17 mouse cellular contexts compared by ENCODE assay signal in genomic region chr15:6431777-6432176, GRCm38 (mm10). TPM values are rescaled to one million over a fixed set of nuclear protein-coding genes. Genes with fewer than 3 reads are reported as not detected.
DNase-seq lines count a peak whose midpoint lies in the region; ATAC-seq and TF ChIP-seq lines count a peak whose summit lies in the region.
"Had no signal": no experiment of that assay in that cellular context is flagged by ENCODE, and none has a peak within 500 bp of the region (broad histone marks: within the 10 kb centered on the region; RNA-seq: fewer than 3 reads in every experiment).

No protein-coding gene starts in this region.

- H3K9ac ChIP-seq in kidney, embryonic 15.5 days = no peak overlapping the region
- no peak overlapping the region for H3K9ac ChIP-seq in midbrain, embryonic 16.5 days (ENCODE audit: low read depth, low read length)
- H3K9ac ChIP-seq in midbrain, embryonic 13.5 days (replicated peaks) = no peak overlapping the region
- H3K9ac ChIP-seq in stomach, postnatal 0 days (ENCODE audit: low read length) = no peak overlapping the region
- H3K9ac ChIP-seq: embryonic facial prominence, embryonic 15.5 days; heart, embryonic 12.5 days; limb, embryonic 12.5 days; liver, embryonic 15.5 days had no signal

- H3K4me3 ChIP-seq in cerebellum, adult 2 months (replicated peaks; ENCODE audit: insufficient read depth, low read depth, low read length) = no peak overlapping the region
- H3K4me3 ChIP-seq in kidney, embryonic 15.5 days (replicated peaks) = no peak overlapping the region
- H3K4me3 ChIP-seq in midbrain, embryonic 16.5 days (ENCODE audit: low read depth, low read length) = no peak overlapping the region
- H3K4me3 ChIP-seq in midbrain, embryonic 13.5 days (replicated peaks) = no peak overlapping the region
- no peak overlapping the region for H3K4me3 ChIP-seq in stomach, postnatal 0 days (ENCODE audit: low read depth, low read length)
- H3K4me3 ChIP-seq: embryonic facial prominence, embryonic 15.5 days; heart, embryonic 12.5 days; limb, embryonic 12.5 days; liver, embryonic 15.5 days had no signal

- H3K36me3 ChIP-seq in kidney, embryonic 15.5 days = peaks cover 57% of the 10 kb centered on the region
- H3K36me3 ChIP-seq in midbrain, embryonic 16.5 days (ENCODE audit: control insufficient read depth, insufficient read depth, low read length) = no peaks in the 10 kb centered on the region
- no peaks in the 10 kb centered on the region for H3K36me3 ChIP-seq in midbrain, embryonic 13.5 days
- H3K36me3 ChIP-seq in stomach, postnatal 0 days (ENCODE audit: control insufficient read depth, insufficient read depth, low read length) = no peaks in the 10 kb centered on the region
- H3K36me3 ChIP-seq: liver, embryonic 15.5 days had no signal

- no peaks in the 10 kb centered on the region for H3K9me3 ChIP-seq in kidney, embryonic 15.5 days (replicated peaks)
- no peaks in the 10 kb centered on the region for H3K9me3 ChIP-seq in midbrain, embryonic 16.5 days (replicated peaks; ENCODE audit: control insufficient read depth, low read length, poor library complexity, severe bottlenecking)
- peaks cover 5% of the 10 kb centered on the region; the same call in 1 of the 2 replicates for H3K9me3 ChIP-seq in midbrain, embryonic 13.5 days
- no peaks in the 10 kb centered on the region for H3K9me3 ChIP-seq in stomach, postnatal 0 days (ENCODE audit: control insufficient read depth, low read length)
- H3K9me3 ChIP-seq: embryonic facial prominence, embryonic 15.5 days; heart, embryonic 12.5 days; limb, embryonic 12.5 days; liver, embryonic 15.5 days had no signal

- 27% methylated on average over 7 of the region's 7 CpGs for WGBS in cerebellum, adult 2 months
- WGBS in kidney, embryonic 15.5 days = 88% methylated on average over 7 of the region's 7 CpGs
- WGBS in midbrain, embryonic 16.5 days = 33% methylated on average over 7 of the region's 7 CpGs
- WGBS in midbrain, embryonic 13.5 days = 47% methylated on average over 7 of the region's 7 CpGs
- 77% methylated on average over 7 of the region's 7 CpGs for WGBS in stomach, postnatal 0 days

- H3K27ac ChIP-seq in cerebellum, adult 2 months (ENCODE audit: insufficient read depth, low read length) = no peak overlapping the region
- H3K27ac ChIP-seq in kidney, embryonic 15.5 days = 0 out of 2 replicates have a peak overlapping the region, but pooled peaks have one; percentile 39
- H3K27ac ChIP-seq in midbrain, embryonic 16.5 days (ENCODE audit: low read length) = no peak overlapping the region
- no peak overlapping the region for H3K27ac ChIP-seq in midbrain, embryonic 13.5 days
- peak overlapping the region; percentile 61; the same call in 1 of the 2 replicates for H3K27ac ChIP-seq in stomach, postnatal 0 days (replicated peaks)
- H3K27ac ChIP-seq: embryonic facial prominence, embryonic 15.5 days; limb, embryonic 12.5 days; liver, embryonic 15.5 days had no signal

- ATAC-seq in kidney, embryonic 15.5 days (replicated peaks; ENCODE audit: low FRiP score) = no peak
- peak; percentile 75 for ATAC-seq in midbrain, embryonic 16.5 days
- ATAC-seq in midbrain, embryonic 13.5 days = no peak
- ATAC-seq in stomach, postnatal 0 days (ENCODE audit: low FRiP score, low TSS enrichment) = no peak

- H3K4me2 ChIP-seq in kidney, embryonic 15.5 days = no peak overlapping the region
- no peak overlapping the region for H3K4me2 ChIP-seq in midbrain, embryonic 16.5 days (ENCODE audit: low read length)
- H3K4me2 ChIP-seq in midbrain, embryonic 13.5 days (replicated peaks) = no peak overlapping the region
- no peak overlapping the region for H3K4me2 ChIP-seq in stomach, postnatal 0 days (replicated peaks; ENCODE audit: low read depth)
- H3K4me2 ChIP-seq: embryonic facial prominence, embryonic 15.5 days; heart, embryonic 12.5 days; limb, embryonic 12.5 days; liver, embryonic 15.5 days had no signal

- no peaks in the 10 kb centered on the region for H3K27me3 ChIP-seq in cerebellum, adult 2 months (ENCODE audit: control insufficient read depth, insufficient read depth, low read length)
- H3K27me3 ChIP-seq in kidney, embryonic 15.5 days = no peaks in the 10 kb centered on the region
- H3K27me3 ChIP-seq in midbrain, embryonic 16.5 days (ENCODE audit: control insufficient read depth, insufficient read depth, low read depth, low read length) = no peaks in the 10 kb centered on the region
- no peaks in the 10 kb centered on the region for H3K27me3 ChIP-seq in midbrain, embryonic 13.5 days
- no peaks in the 10 kb centered on the region for H3K27me3 ChIP-seq in stomach, postnatal 0 days (ENCODE audit: control insufficient read depth, insufficient read depth, low read length)
- H3K27me3 ChIP-seq: embryonic facial prominence, embryonic 15.5 days; heart, embryonic 12.5 days; limb, embryonic 12.5 days; liver, embryonic 15.5 days had no signal

- no peak for TF ChIP-seq EP300 in stomach, postnatal 0 days (optimal IDR thresholded peaks at IDR 0.05)

- no peaks in the 10 kb centered on the region for H3K4me1 ChIP-seq in cerebellum, adult 2 months (ENCODE audit: control insufficient read depth, insufficient read depth, low read length)
- 0 out of 2 replicates have a peak, but pooled peaks cover 4% of the 10 kb centered on the region for H3K4me1 ChIP-seq in kidney, embryonic 15.5 days
- no peaks in the 10 kb centered on the region for H3K4me1 ChIP-seq in midbrain, embryonic 16.5 days (ENCODE audit: control insufficient read depth, insufficient read depth, low read length)
- H3K4me1 ChIP-seq in midbrain, embryonic 13.5 days (replicated peaks) = no peaks in the 10 kb centered on the region
- H3K4me1 ChIP-seq in stomach, postnatal 0 days (replicated peaks; ENCODE audit: control insufficient read depth, insufficient read depth) = no peaks in the 10 kb centered on the region
- H3K4me1 ChIP-seq: embryonic facial prominence, embryonic 15.5 days; heart, embryonic 12.5 days; limb, embryonic 12.5 days; liver, embryonic 15.5 days had no signal

- DNase-seq in cerebellum, postnatal 14 days = peak; percentile 5 to 8
- DNase-seq in cerebellum, adult 2 months = no peak
- no peak for DNase-seq in kidney, postnatal 25 days
- DNase-seq in stomach, postnatal 0 days (ENCODE audit: low spot score) = no peak
- DNase-seq in urinary bladder, postnatal 10 days (ENCODE audit: low spot score) = no peak
- DNase-seq: cerebellum, postnatal 36 days; gastrocnemius, postnatal 36 days; right cerebral cortex, postnatal 25 days; thymus, postnatal 14 days had no signal

- TF ChIP-seq CTCF in cerebellum, adult 2 months (IDR thresholded peaks at IDR 0.05; ENCODE audit: borderline replicate concordance, insufficient read depth, low read depth, low read length) = no peak
- TF ChIP-seq CTCF in stomach, postnatal 0 days (IDR thresholded peaks at IDR 0.05; ENCODE audit: low read depth) = 0 out of 2 replicates have a peak, but pooled peaks have one; percentile 11

- no peak for TF ChIP-seq POLR2A in cerebellum, adult 2 months (IDR thresholded peaks at IDR 0.05; ENCODE audit: borderline replicate concordance, insufficient read depth, low read length)

RNA-seq across cellular contexts. Expression of gene C9, which starts 13.3 kb away (rescaled TPM):
- polyA plus RNA-seq in cerebellum, adult 2 months (2012; rRNA removed) = not detected in 2 replicates
- 0.08 and 0.13 TPM in 2 replicates for polyA plus RNA-seq in kidney, embryonic 15.5 days (2015; fragmentation: Nextera tagmentation; extraction: Ambion mirVana)
- polyA plus RNA-seq in midbrain, embryonic 16.5 days (2015; fragmentation: Nextera tagmentation; extraction: Ambion mirVana) = not detected in 2 replicates
- not detected in 2 replicates for polyA plus RNA-seq in midbrain, embryonic 13.5 days (2015; fragmentation: Nextera tagmentation; extraction: Ambion mirVana)
- polyA plus RNA-seq in stomach, postnatal 0 days (2015; fragmentation: Nextera tagmentation; extraction: Ambion mirVana) = not detected in 2 replicates
- polyA plus RNA-seq: embryonic facial prominence, embryonic 15.5 days; frontal cortex, adult 2 months; heart, embryonic 12.5 days; limb, embryonic 12.5 days had no signal

Comparison
In these comparisons a context has a peak if more than half of its experiments do, and no peak if none do; other contexts are left out.
1. DNase-seq: peak in cerebellum, postnatal 14 days (2 of 2); none in cerebellum, adult 2 months (0 of 2), kidney, postnatal 25 days (0 of 2), stomach, postnatal 0 days (single experiment) and urinary bladder, postnatal 10 days (single experiment).
2. H3K27ac ChIP-seq: peak in kidney, embryonic 15.5 days (single experiment) and stomach, postnatal 0 days (single experiment); none in cerebellum, adult 2 months (single experiment), midbrain, embryonic 16.5 days (single experiment) and midbrain, embryonic 13.5 days (single experiment).